Mouse (Mus musculus) spleen, adult 2 months (tissue): ENCODE data around the gene Ncor2. TPM values are rescaled to one million over a fixed set of nuclear protein-coding genes. Genes with fewer than 3 reads are reported as not detected.

Experiments used
- DNase-seq, 2 experiments: peaks; one replicate each; pipeline versions ENCODE4 v3.0.0 to v3.0.0-alpha.2; 2012 to 2021; ENCODE audit warnings: low spot score in 2 of 2, low read depth in 1 of 2
- H3K27ac ChIP-seq: fragments of 200-500 bp; 2 replicates; pipeline ENCODE4 v1.5.1; 2012; ENCODE audit warnings: low read length, inconsistent platforms; ENCODE audit not compliant: insufficient read depth
- H3K27me3 ChIP-seq: fragments of 200-500 bp; 2 replicates; pipeline ENCODE4 v1.6.1; 2012; ENCODE audit warnings: mild to moderate bottlenecking, moderate library complexity, low read length, inconsistent platforms; ENCODE audit not compliant: control insufficient read depth, insufficient read depth
- H3K36me3 ChIP-seq: fragments of 200-500 bp; 2 replicates; pipeline ENCODE4 v1.6.1; 2012; ENCODE audit warnings: mild to moderate bottlenecking, low read length, inconsistent platforms; ENCODE audit not compliant: control insufficient read depth, insufficient read depth
- H3K4me1 ChIP-seq: fragments of 200-500 bp; 2 replicates; pipeline ENCODE4 v1.6.1; 2011; ENCODE audit warnings: inconsistent platforms; ENCODE audit not compliant: control insufficient read depth, insufficient read depth, insufficient read length
- H3K4me3 ChIP-seq: fragments of 200-500 bp; 2 replicates; pipeline ENCODE4 v1.5.1; 2011; ENCODE audit warnings: mild to moderate bottlenecking, inconsistent platforms; ENCODE audit not compliant: insufficient read depth, insufficient read length; ENCODE audit errors: extremely low read depth
- CTCF ChIP-seq: fragments of 200-500 bp; IDR thresholded peaks from 2 replicates; pipeline ENCODE4 v1.5.1; 2011; ENCODE audit warnings: mild to moderate bottlenecking, inconsistent platforms; ENCODE audit not compliant: insufficient read depth, insufficient read length, insufficient replicate concordance; ENCODE audit errors: extremely low read depth
- POLR2A ChIP-seq: fragments of 200-500 bp; IDR thresholded peaks from 2 replicates; pipeline ENCODE4 v1.6.1; 2011; ENCODE audit warnings: low read depth, low read length, inconsistent platforms
- WGBS: fragments of 180-500 bp; shearing (Covaris S2); methylation state at CpG from one replicate; pipeline ENCODE4 v1.1.7; 2018; 5-methylcytosine and 5-hydroxymethylcytosine counted together
- polyA plus RNA-seq: library from polyadenylated mRNA; depleted of rRNA; stranded (reverse); fragments of >200 nt; gene quantifications from 2 replicates; pipeline ENCODE4 v1.2.3, GENCODE M21; 2012

The Ncor2 gene
- polyA plus RNA-seq, 1 experiment: 70.5 TPM

DNA sequence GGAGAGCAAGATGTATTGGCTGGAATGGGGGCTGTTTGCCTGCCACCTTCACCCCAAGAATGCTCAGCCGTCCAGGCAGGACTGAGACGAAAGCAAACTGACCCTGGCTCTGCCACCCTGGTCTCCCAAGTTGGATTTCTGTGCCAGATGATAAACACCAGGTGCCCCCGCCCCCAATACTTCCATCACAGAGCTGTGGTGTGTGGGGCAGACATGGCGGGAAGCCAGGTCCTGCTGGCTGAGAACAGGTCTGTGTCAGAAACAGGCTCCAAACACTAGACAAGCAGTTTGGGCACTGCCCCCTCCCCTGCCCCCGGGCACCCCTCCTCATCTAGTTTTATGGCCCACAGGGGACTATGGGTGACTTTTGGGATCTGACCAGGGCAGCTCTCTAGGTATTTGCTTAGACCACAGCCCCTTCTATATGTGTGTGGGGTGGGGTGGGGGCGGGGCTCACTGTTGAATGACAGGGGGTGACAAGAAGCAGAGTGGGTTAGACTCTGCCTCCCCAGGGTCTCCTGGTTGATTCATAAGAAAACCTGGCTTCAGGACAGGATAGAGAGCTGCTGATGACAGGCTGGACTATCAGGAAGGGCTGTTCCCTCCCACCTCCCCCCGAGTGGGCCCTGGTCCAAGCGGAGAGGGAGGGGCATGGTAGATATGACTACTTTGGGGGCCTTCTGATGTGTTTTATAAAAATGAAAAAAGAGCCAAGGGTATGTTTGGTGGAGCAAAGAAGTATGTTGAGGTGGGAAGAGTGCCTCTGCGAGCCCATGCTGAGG, 173.0 kb downstream of the Ncor2 start:
- TF ChIP-seq POLR2A: no peak
- TF ChIP-seq CTCF: no peak
- no peak overlapping the region for H3K27ac ChIP-seq
- peaks cover 8% of the 10 kb centered on the region for H3K4me1 ChIP-seq
- H3K27me3 ChIP-seq: peaks cover 9% of the 10 kb centered on the region; the same call in 1 of the 2 replicates
- no peaks in the 10 kb centered on the region for H3K36me3 ChIP-seq
- no peak for DNase-seq
- 66% methylated on average over 9 of the region's 9 CpGs for WGBS
- H3K4me3 ChIP-seq: no peak overlapping the region

- WGBS: 27% methylated on average over 15 of the region's 15 CpGs
- no peaks in the 10 kb centered on the region for H3K36me3 ChIP-seq
- H3K4me1 ChIP-seq: peaks cover 8% of the 10 kb centered on the region
- no peak for TF ChIP-seq CTCF
- no peak for TF ChIP-seq POLR2A
- H3K4me3 ChIP-seq: no peak overlapping the region
- peaks cover 9% of the 10 kb centered on the region; the same call in 1 of the 2 replicates for H3K27me3 ChIP-seq
- no peak overlapping the region for H3K27ac ChIP-seq
- no peak for DNase-seq
These were observed 175.2 kb downstream of the Ncor2 start for GRCm38 (mm10) chr5:125003873-125004255.

DNA sequence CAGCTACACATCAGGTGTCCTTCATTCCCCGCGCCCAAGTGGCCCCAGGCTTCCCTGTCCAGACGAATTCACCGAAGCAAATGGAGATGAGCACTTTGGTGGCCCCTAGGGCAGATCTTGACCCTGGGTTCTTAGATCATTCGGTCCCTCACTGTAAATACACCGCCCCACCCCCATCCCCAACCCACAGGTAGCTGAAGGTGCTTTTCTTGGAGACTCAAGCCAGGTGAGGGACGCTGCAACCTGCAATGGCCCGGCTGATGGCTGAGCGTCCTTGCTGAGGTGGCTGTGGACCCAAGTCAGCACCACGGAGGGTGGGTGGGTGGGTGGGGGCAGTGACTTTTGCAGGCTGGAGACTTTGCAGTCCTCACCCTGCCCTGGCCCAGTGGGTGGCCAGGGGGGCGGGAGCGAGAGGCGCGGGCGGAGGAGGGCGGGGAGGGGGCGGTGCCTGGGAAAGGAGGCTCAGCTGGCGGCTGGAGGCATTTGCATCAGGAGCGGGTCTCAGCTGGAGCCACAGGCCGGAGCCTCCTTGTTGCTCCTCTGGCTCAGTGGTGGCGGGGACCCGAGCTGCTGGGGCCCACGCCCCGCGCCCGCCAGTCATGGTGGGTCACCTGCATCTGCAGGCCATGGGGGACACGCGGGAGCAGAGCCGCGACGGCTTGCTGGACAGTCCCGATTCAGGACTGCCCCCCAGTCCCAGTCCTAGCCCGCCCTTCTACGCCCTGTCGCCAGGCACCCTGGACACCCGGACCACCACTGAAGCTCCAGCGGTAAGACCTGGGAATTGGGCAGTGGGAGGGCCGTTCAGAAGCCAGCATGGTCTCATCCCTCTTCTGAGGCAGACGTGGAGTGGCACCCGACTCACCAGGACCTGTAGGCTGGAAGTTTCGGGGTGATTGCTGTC, 175.8 kb downstream of the Ncor2 start, which contains the start of gene Rflna:
Gene Rflna, plus strand, starts transcription at position 253 of the 904 bp plus-strand sequence.
- peaks cover 9% of the 10 kb centered on the region; the same call in 1 of the 2 replicates for H3K27me3 ChIP-seq
- DNase-seq: no peak
- H3K4me1 ChIP-seq: peaks cover 8% of the 10 kb centered on the region
- no peak within 1 kb of the TSS for H3K27ac ChIP-seq
- TF ChIP-seq CTCF: no peak
- TF ChIP-seq POLR2A: no peak
- H3K36me3 ChIP-seq: no peaks in the 10 kb centered on the region
- H3K4me3 ChIP-seq: no peak within 1 kb of the TSS; the same call in 1 of the 2 replicates
- 21% methylated on average over 38 of the region's 41 CpGs for WGBS

DNA sequence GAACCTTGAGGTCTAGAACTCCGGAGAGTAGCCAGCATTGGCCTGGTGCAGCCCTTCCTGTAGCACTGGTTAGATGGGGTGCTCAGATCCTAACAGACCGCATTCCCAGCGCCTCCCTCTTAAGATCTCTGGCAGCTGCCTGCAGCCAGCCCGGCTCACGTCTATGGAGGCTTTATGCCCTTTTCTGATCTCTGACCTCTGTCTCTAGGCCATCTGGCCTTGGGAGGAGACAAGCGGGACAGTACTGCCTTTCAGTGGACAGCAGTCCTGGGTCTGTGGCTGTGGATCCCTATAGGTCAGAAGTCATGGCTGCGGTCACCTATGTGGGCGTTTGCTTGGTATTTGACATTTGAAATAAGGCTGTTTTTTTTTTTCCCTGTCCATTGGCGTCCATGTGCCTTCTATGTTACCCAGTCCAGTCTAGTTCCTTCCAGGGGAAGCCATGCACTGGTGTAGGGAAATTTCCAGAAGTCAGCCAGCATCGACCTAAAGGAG, 178.2 kb downstream of the Ncor2 start:
- no peak for DNase-seq
- 89% methylated on average over 10 of the region's 10 CpGs for WGBS
- Histone ChIP-seq H3K4me3 (no peak overlapping the region), H3K27me3 (peaks cover 9% of the 10 kb centered on the region; the same call in 1 of the 2 replicates), H3K4me1 (peaks cover 8% of the 10 kb centered on the region), H3K27ac (no peak overlapping the region), H3K36me3 (no peaks in the 10 kb centered on the region)
- TF ChIP-seq POLR2A (no peak), CTCF (no peak)

DNA sequence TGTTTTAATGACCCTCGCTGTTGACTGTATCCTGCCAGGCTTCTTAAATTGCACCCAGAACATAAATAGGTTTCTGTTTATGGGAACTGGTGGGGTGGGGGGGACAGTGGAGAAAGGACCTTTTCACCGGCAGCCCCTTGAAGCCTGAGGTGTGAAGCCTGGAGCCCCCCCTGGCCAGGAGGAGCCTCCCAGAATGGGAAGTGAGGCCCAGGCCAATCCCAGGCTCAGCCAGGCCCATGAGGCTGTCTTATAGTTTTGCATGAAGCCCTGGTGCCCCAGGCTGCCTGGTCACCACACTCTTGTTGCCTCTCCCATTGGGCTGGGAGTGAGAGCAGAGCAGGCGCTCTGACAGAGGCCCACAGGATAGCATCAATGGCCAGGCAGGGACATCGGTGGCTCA, 181.1 kb downstream of the Ncor2 start:
- no peaks in the 10 kb centered on the region; the same call in 1 of the 2 replicates for H3K4me1 ChIP-seq
- DNase-seq: no peak
- WGBS: 97% methylated on average over 4 of the region's 4 CpGs
- no peak overlapping the region for H3K27ac ChIP-seq
- H3K4me3 ChIP-seq: no peak overlapping the region
- H3K27me3 ChIP-seq: no peaks in the 10 kb centered on the region
- H3K36me3 ChIP-seq: no peaks in the 10 kb centered on the region
- TF ChIP-seq POLR2A (no peak), CTCF (no peak)

DNA sequence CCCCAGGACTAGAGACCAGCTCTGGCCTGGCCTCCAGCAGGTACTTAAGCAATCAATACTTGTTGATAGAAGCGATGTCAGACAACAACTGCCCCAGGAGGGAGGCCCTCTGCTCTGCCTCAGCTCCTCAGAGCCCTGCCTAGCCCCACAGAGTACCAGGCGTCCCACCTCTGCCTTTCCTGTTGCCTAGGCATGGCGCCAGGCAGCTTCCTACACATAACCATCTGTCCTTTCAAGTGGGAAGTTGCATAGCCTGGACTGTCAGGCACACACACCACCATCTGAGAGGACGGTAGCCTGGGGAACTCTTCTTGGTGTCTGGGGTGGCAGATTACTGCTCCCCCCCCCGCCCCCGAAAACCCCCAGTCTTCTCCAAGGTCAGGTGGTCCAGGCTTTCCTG, 182.2 kb downstream of the Ncor2 start:
- no peaks in the 10 kb centered on the region for H3K27me3 ChIP-seq
- WGBS: 18% methylated on average over 6 of the region's 6 CpGs

More for the DNA sequence above, 182.2 kb downstream of the Ncor2 start:
- Histone ChIP-seq H3K4me3 (no peak overlapping the region), H3K4me1 (no peaks in the 10 kb centered on the region; the same call in 1 of the 2 replicates), H3K27ac (no peak overlapping the region), H3K36me3 (no peaks in the 10 kb centered on the region)
- TF ChIP-seq CTCF (no peak), POLR2A (no peak)
- DNase-seq: no peak
